Mouse (Mus musculus) forebrain, embryonic 15.5 days (tissue): ENCODE data around the gene Jade2. TPM values are rescaled to one million over a fixed set of nuclear protein-coding genes. Genes with fewer than 3 reads are reported as not detected.
A peak's percentile ranks its signal among the peaks of the same experiment; 100 is the strongest.
"Not testable (repeated sequence)": the region's sequence is repeated elsewhere in the genome, so short reads cannot be mapped to it uniquely, and the experiment has no call there.

ENCODE experiments used
- ATAC-seq: fragments of 200-750 bp; cut with Nextera tagmentation; replicated peaks from 2 replicates; pipeline ENCODE4 v1.8.0; 2017; ENCODE audit warnings: mild to moderate bottlenecking, moderate TSS enrichment, moderate library complexity
- H3K27ac ChIP-seq: fragments of 300-500 bp; sonication (generic); replicated peaks from 2 replicates; pipeline ENCODE4 v1.5.1; 2015; ENCODE audit warnings: mild to moderate bottlenecking, inconsistent platforms
- H3K27me3 ChIP-seq: fragments of 300-500 bp; sonication (generic); 2 replicates; pipeline ENCODE4 v1.6.1; 2015; ENCODE audit warnings: inconsistent platforms
- H3K36me3 ChIP-seq: fragments of 300-500 bp; sonication (generic); 2 replicates; pipeline ENCODE4 v1.6.1; 2015; ENCODE audit warnings: mild to moderate bottlenecking, inconsistent platforms
- H3K4me1 ChIP-seq: fragments of 300-500 bp; sonication (generic); 2 replicates; pipeline ENCODE4 v1.6.1; 2015; ENCODE audit warnings: inconsistent platforms
- H3K4me2 ChIP-seq: fragments of 300-500 bp; sonication (generic); replicated peaks from 2 replicates; pipeline ENCODE4 v1.6.1; 2015; ENCODE audit warnings: mild to moderate bottlenecking, inconsistent platforms
- H3K4me3 ChIP-seq: fragments of 300-500 bp; sonication (generic); 2 replicates; pipeline ENCODE4 v1.5.1; 2015; ENCODE audit warnings: mild to moderate bottlenecking, inconsistent platforms
- H3K9ac ChIP-seq: fragments of 300-500 bp; sonication (generic); replicated peaks from 2 replicates; pipeline ENCODE4 v1.6.1; 2015; ENCODE audit warnings: mild to moderate bottlenecking, inconsistent platforms
- H3K9me3 ChIP-seq: fragments of 300-500 bp; sonication (generic); 2 replicates; pipeline ENCODE4 v1.6.1; 2016; ENCODE audit warnings: inconsistent platforms
- WGBS: fragments of 180-500 bp; shearing (Covaris S2); methylation state at CpG from one replicate; pipeline ENCODE4 v1.1.7; 2015; ENCODE audit warnings: mixed read lengths; 5-methylcytosine and 5-hydroxymethylcytosine counted together
- polyA plus RNA-seq: library from polyadenylated mRNA; unstranded; fragments of >200 nt; fragmentation: Nextera tagmentation; extraction: Ambion mirVana; gene quantifications from 2 replicates; pipeline ENCODE4 v1.2.1, GENCODE M21; 2015

The Jade2 gene
- polyA plus RNA-seq, 1 experiment from 2014 or later = 0.45 TPM

- Histone ChIP-seq H3K9me3 (no peaks in the 10 kb centered on the region), H3K4me3 (peak overlapping the region; percentile 49), H3K4me2 (peak overlapping the region; percentile 75), H3K4me1 (peaks cover 3% of the 10 kb centered on the region; the same call in 1 of the 2 replicates), H3K27ac (peak overlapping the region; percentile 51; the same call in 1 of the 2 replicates), H3K36me3 (no peaks in the 10 kb centered on the region), H3K9ac (peak overlapping the region; percentile 56), H3K27me3 (no peaks in the 10 kb centered on the region)
- WGBS = 18% methylated on average over 17 of the region's 17 CpGs
- peak; percentile 88 for ATAC-seq
Measured at GRCm38 (mm10) chr11:51805221-51805981, 52.1 kb downstream of the Jade2 start.

DNA sequence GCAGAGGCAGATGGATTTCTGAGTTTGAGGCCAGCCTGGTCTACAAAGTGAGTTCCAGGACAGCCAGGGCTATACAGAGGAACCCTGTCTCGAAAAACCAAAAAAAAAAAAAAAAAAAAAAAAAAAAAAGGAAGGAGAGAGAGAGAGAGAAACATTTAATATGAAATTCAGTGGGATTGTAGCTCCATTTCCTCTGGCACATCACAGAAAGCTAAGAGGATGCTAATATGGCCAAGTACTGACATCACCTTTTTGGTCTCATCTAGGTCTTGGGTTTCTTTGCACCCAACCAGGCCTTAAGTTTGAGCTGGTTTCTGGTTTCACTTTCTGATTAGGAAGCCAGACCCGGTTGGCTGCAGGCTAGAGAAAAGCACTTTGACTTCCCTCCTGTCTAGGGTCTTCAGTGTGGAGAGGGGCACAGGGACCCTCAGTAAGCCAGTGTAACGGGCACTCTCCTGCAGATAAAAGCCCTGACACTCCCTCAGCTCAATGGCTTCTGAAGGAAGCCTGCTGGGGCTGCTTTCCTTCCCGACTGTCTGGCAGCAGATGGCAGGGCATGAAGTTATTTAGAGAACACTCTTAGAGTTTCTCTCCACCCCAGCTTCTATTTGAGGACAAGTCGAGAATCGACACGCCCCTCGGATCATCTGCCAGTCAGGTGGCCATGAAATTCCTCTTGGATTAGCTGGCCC is 56.7 kb downstream of the Jade2 start:
- Histone ChIP-seq H3K4me3 (no peak overlapping the region), H3K27me3 (no peaks in the 10 kb centered on the region), H3K36me3 (no peaks in the 10 kb centered on the region), H3K27ac (no peak overlapping the region), H3K4me2 (no peak overlapping the region), H3K4me1 (peaks cover 3% of the 10 kb centered on the region; the same call in 1 of the 2 replicates), H3K9me3 (no peaks in the 10 kb centered on the region), H3K9ac (no peak overlapping the region)
- WGBS = 47% methylated on average over 8 of the region's 8 CpGs
- ATAC-seq = no peak

- no peak overlapping the region for H3K27ac ChIP-seq
- 79% methylated on average over 4 of the region's 4 CpGs for WGBS
- H3K4me1 ChIP-seq = no peaks in the 10 kb centered on the region
- no peaks in the 10 kb centered on the region for H3K27me3 ChIP-seq
- no peaks in the 10 kb centered on the region for H3K9me3 ChIP-seq
- H3K36me3 ChIP-seq = peaks cover 6% of the 10 kb centered on the region; the same call in 1 of the 2 replicates
- H3K4me2 ChIP-seq = no peak overlapping the region
- no peak overlapping the region for H3K4me3 ChIP-seq
- no peak for ATAC-seq
- no peak overlapping the region for H3K9ac ChIP-seq
Measured at GRCm38 (mm10) chr11:51796272-51796671, 61.2 kb downstream of the Jade2 start.

DNA sequence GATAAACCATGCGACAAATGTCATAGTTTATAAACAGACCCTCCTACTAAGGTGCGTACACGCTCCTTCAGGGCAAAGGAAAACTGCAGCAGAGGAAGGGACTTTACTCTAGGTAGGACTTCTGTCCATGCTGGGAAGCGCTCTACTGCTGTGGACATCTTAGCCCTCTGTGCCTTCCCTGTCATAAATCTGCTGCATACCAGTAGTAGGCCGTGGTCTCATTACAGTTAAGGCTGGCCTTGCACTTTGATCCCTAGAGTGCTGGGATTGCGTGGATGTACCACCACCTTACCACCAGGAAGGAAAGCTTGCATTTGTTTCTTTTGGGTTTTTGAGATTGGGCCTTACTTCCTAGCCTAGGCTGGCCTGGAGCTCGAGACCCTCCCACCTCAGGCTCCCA is 66.8 kb downstream of the Jade2 start:
- no peaks in the 10 kb centered on the region for H3K4me1 ChIP-seq
- H3K27ac ChIP-seq = no peak overlapping the region
- H3K9ac ChIP-seq = no peak overlapping the region
- peaks cover 37% of the 10 kb centered on the region for H3K36me3 ChIP-seq
- no peaks in the 10 kb centered on the region for H3K27me3 ChIP-seq
- H3K9me3 ChIP-seq = no peaks in the 10 kb centered on the region
- no peak overlapping the region for H3K4me2 ChIP-seq
- no peak overlapping the region for H3K4me3 ChIP-seq
- 94% methylated on average over 7 of the region's 7 CpGs for WGBS
- ATAC-seq = no peak

GRCm38 (mm10) chr11:51789735-51790134 is 67.7 kb downstream of the Jade2 start:
- not testable (repeated sequence) for H3K4me3 ChIP-seq, H3K9ac ChIP-seq, H3K27me3 ChIP-seq, H3K4me1 ChIP-seq, H3K4me2 ChIP-seq, H3K27ac ChIP-seq, ATAC-seq, H3K9me3 ChIP-seq
- WGBS = 75% methylated on average over 4 of the region's 4 CpGs
- H3K36me3 ChIP-seq = peaks cover 40% of the 10 kb centered on the region

GRCm38 (mm10) chr11:51785926-51786325 is 71.5 kb downstream of the Jade2 start:
- Histone ChIP-seq H3K4me2 (no peak overlapping the region), H3K4me1 (no peaks in the 10 kb centered on the region), H3K9me3 (no peaks in the 10 kb centered on the region), H3K27me3 (no peaks in the 10 kb centered on the region), H3K9ac (no peak overlapping the region), H3K27ac (no peak overlapping the region), H3K36me3 (peaks cover 56% of the 10 kb centered on the region), H3K4me3 (no peak overlapping the region)
- 89% methylated on average over 6 of the region's 6 CpGs for WGBS
- no peak for ATAC-seq

DNA sequence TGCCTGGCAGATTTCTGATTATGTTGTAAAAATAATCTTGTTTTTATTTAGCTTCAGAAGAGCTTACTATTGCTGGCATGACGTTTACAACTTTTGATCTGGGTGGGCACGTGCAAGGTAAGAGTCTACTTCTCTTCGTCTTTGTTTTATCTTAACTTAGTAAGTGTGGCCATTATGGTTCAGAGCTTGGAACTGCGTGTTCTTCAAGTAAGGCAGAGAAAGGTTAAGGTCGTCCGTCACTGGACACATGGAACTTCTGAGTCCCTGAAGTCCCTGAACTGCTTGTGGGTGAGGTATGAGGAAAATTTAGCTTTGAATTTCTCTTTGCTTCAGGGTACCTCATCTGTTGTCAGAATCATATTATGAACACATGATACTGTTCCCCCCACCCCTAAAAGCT is 74.7 kb downstream of the Jade2 start:
- H3K9ac ChIP-seq = no peak overlapping the region
- no peaks in the 10 kb centered on the region for H3K9me3 ChIP-seq
- WGBS = 94% methylated on average over 6 of the region's 6 CpGs
- H3K36me3 ChIP-seq = peaks cover 55% of the 10 kb centered on the region
- H3K27me3 ChIP-seq = no peaks in the 10 kb centered on the region
- H3K27ac ChIP-seq = no peak overlapping the region
- no peak for ATAC-seq
- no peak overlapping the region for H3K4me2 ChIP-seq
- H3K4me1 ChIP-seq = no peaks in the 10 kb centered on the region
- no peak overlapping the region for H3K4me3 ChIP-seq

DNA sequence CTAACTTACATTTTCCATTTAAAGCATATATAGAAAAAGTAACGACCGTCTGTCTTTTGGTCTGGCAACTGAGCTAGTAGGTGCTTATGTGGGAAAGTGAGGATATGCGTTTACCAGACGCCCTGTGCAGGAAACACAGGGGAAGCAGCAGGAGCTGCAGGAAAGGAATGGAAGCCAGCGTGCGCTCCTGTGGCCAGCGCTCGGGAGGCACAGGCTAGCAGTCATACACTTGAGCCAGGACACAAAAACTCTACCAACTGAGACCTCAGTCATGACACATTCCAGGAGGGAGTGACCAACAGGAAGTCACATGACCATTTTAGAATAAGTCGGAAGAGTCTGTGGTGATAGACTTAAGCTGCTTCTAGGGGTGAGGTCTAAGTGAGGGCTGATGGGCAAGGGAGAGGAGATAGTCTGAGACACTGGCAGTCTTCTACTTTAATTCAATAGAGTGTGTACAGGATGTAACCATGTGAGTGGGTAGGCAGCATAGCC is 76.6 kb downstream of the Jade2 start:
- H3K36me3 ChIP-seq = peaks cover 43% of the 10 kb centered on the region
- H3K4me2 ChIP-seq = no peak overlapping the region
- no peak overlapping the region for H3K4me3 ChIP-seq
- no peaks in the 10 kb centered on the region for H3K4me1 ChIP-seq
- H3K9me3 ChIP-seq = no peaks in the 10 kb centered on the region
- H3K9ac ChIP-seq = no peak overlapping the region
- 96% methylated on average over 9 of the region's 9 CpGs for WGBS
- no peak for ATAC-seq
- H3K27ac ChIP-seq = no peak overlapping the region
- H3K27me3 ChIP-seq = no peaks in the 10 kb centered on the region

GRCm38 (mm10) chr11:51777478-51777877 is 80.0 kb downstream of the Jade2 start:
- no peaks in the 10 kb centered on the region for H3K4me1 ChIP-seq
- ATAC-seq = no peak
- no peak overlapping the region for H3K4me2 ChIP-seq
- WGBS = 93% methylated on average over 5 of the region's 5 CpGs
- no peak overlapping the region for H3K4me3 ChIP-seq
- no peaks in the 10 kb centered on the region for H3K27me3 ChIP-seq
- peaks cover 22% of the 10 kb centered on the region for H3K36me3 ChIP-seq
- H3K27ac ChIP-seq = no peak overlapping the region
- H3K9me3 ChIP-seq = no peaks in the 10 kb centered on the region
- H3K9ac ChIP-seq = no peak overlapping the region

GRCm38 (mm10) chr11:51775507-51775906 is 81.9 kb downstream of the Jade2 start:
- Histone ChIP-seq H3K9me3 (no peaks in the 10 kb centered on the region), H3K27me3 (no peaks in the 10 kb centered on the region), H3K4me1 (no peaks in the 10 kb centered on the region), H3K27ac (no peak overlapping the region), H3K4me3 (no peak overlapping the region), H3K9ac (no peak overlapping the region), H3K4me2 (no peak overlapping the region), H3K36me3 (peaks cover 10% of the 10 kb centered on the region)
- WGBS = 90% methylated on average over 3 of the region's 3 CpGs
- ATAC-seq = no peak

GRCm38 (mm10) chr11:51768296-51768695 is 89.2 kb downstream of the Jade2 start:
- Histone ChIP-seq H3K27ac (no peak overlapping the region), H3K36me3 (no peaks in the 10 kb centered on the region), H3K4me2 (no peak overlapping the region), H3K4me1 (peaks cover 8% of the 10 kb centered on the region), H3K9ac (no peak overlapping the region), H3K27me3 (no peaks in the 10 kb centered on the region), H3K9me3 (no peaks in the 10 kb centered on the region), H3K4me3 (no peak overlapping the region)
- ATAC-seq = no peak
- 85% methylated on average over 5 of the region's 5 CpGs for WGBS

DNA sequence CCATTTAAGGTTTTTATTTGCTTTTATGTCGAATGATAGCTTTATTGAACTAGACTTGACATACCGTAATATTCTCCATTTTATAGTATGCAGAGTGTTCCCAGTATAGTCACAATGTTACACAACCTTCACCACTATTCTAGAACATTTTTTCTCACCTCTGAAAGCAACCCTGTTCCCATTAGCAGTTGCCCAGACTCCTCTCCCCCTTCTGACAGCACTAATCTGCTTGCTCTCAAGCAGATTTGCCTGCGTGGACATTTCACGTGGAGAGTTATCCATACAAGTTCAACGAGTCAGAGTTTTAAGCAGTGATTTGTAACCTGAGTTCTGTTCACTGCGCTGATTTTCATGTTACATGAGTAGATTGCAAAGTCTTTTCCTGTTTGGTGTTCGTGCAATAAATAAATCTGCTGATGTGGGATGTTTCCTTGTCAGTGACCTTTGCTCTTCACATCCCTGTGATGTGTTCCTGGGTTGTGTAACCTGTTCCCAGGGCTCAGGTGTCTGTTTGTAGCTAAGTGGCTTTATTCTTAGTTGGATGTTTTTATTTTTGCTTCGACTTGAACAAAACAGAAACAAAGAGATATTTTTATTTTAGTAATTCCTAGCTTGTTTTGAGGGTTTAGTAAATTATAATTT is 89.8 kb downstream of the Jade2 start:
- no peak overlapping the region for H3K9ac ChIP-seq
- H3K27ac ChIP-seq = no peak overlapping the region
- no peaks in the 10 kb centered on the region for H3K27me3 ChIP-seq
- H3K4me2 ChIP-seq = no peak overlapping the region
- peaks cover 13% of the 10 kb centered on the region for H3K4me1 ChIP-seq
- H3K36me3 ChIP-seq = no peaks in the 10 kb centered on the region
- H3K4me3 ChIP-seq = no peak overlapping the region
- WGBS = 89% methylated on average over 8 of the region's 8 CpGs
- no peak for ATAC-seq
- H3K9me3 ChIP-seq = no peaks in the 10 kb centered on the region
